Mouse (Mus musculus): ENCODE measurements around the gene Mcm7. TPM values are rescaled to one million over a fixed set of nuclear protein-coding genes. Genes with fewer than 3 reads are reported as not detected.

The Mcm7 gene
- polyA plus RNA-seq, 1 experiment from 2014 or later = 36.2 TPM

- Histone ChIP-seq H3K27ac (ENCODE audit: low read length) (peak within 1 kb of the TSS; percentile 34; the same call in 1 of the 2 replicates), H3K9ac (replicated peaks; ENCODE audit: low read depth) (peak within 1 kb of the TSS; percentile 32), H3K9me3 (ENCODE audit: low read length) (no peaks in the 10 kb centered on the region), H3K4me3 (ENCODE audit: low read depth, low read length) (peak within 1 kb of the TSS; percentile 79), H3K4me2 (replicated peaks; ENCODE audit: low read depth, low read length) (peak within 1 kb of the TSS; percentile 52), H3K4me1 (ENCODE audit: insufficient read depth, low read depth, low read length) (peaks cover 5% of the 10 kb centered on the region; the same call in 1 of the 2 replicates), H3K36me3 (ENCODE audit: insufficient read depth, low read length) (peaks cover 9% of the 10 kb centered on the region; the same call in 1 of the 2 replicates), H3K27me3 (replicated peaks; ENCODE audit: insufficient read depth, low read length) (no peaks in the 10 kb centered on the region)
- 2% methylated on average over 31 of the region's 31 CpGs for WGBS
- peak; percentile 92 for DNase-seq (ENCODE audit: low spot score)
- no peak for TF ChIP-seq CTCF (IDR thresholded peaks at IDR 0.05)
- TF ChIP-seq EP300 (IDR thresholded peaks at IDR 0.05) = peak; percentile 100
- ATAC-seq = peak; percentile 93
Measured at GRCm38 (mm10) chr5:138186950-138187638, 14.9 kb upstream of the Mcm7 start, which contains the start of the genes Taf6 and Cnpy4. TSS of gene Taf6 (minus strand) at chr5:138187451. TSS of gene Cnpy4 (plus strand) at chr5:138187485.

GRCm38 (mm10) chr5:138173217-138173616, 995 bp upstream of the Mcm7 start:
- H3K9ac ChIP-seq (replicated peaks; ENCODE audit: low read depth) = no peak overlapping the region
- TF ChIP-seq CTCF (IDR thresholded peaks at IDR 0.05) (no peak), EP300 (IDR thresholded peaks at IDR 0.05) (no peak)
- no peaks in the 10 kb centered on the region for H3K9me3 ChIP-seq (ENCODE audit: low read length)
- 58% methylated on average over 3 of the region's 3 CpGs for WGBS
- peaks cover 13% of the 10 kb centered on the region; the same call in 1 of the 2 replicates for H3K4me1 ChIP-seq (ENCODE audit: insufficient read depth, low read depth, low read length)
- no peaks in the 10 kb centered on the region for H3K27me3 ChIP-seq (replicated peaks; ENCODE audit: insufficient read depth, low read length)
- no peak overlapping the region for H3K27ac ChIP-seq (ENCODE audit: low read length)
- ATAC-seq = no peak
- no peak overlapping the region for H3K4me3 ChIP-seq (ENCODE audit: low read depth, low read length)
- DNase-seq (ENCODE audit: low spot score) = peak; percentile 75
- no peak overlapping the region for H3K4me2 ChIP-seq (replicated peaks; ENCODE audit: low read depth, low read length)
- H3K36me3 ChIP-seq (ENCODE audit: insufficient read depth, low read length) = peaks cover 21% of the 10 kb centered on the region; the same call in 1 of the 2 replicates

DNA sequence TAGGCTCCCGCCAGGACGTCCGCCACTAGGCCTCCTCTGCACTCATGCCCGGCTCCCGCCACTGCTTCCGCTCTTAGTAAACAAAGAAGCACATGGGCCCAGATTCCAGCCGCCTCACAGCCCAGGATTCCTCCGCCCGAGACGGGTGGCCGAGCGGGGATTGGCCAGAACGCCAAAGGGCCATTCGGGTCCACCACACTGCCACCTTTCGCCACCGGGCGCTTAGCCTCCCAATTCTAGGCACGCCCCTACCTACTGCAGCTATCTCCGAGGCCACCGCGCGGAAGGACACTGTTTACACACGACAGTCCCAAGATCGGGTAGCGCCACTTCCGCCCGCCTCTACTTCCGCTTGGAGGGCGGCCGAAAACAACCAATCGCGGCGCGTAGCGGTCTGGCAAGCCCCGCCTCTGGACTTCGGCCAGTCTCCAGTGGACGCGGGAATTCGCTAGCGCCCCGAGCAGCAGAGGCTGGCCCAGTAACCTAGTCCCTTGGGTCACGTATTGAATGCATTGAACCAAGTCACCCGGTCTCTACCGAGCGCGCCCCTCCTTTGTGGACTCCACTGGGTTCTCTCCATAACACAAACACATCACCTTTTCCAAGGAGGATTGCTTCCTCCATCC, 1.2 kb downstream of the Mcm7 start:
- Histone ChIP-seq H3K9me3 (ENCODE audit: low read length) (no peaks in the 10 kb centered on the region), H3K9ac (replicated peaks; ENCODE audit: low read depth) (peak overlapping the region; percentile 46; the same call in 1 of the 2 replicates), H3K27ac (ENCODE audit: low read length) (peak overlapping the region; percentile 92), H3K4me1 (ENCODE audit: insufficient read depth, low read depth, low read length) (peaks cover 13% of the 10 kb centered on the region; the same call in 1 of the 2 replicates), H3K4me2 (replicated peaks; ENCODE audit: low read depth, low read length) (peak overlapping the region; percentile 100), H3K4me3 (ENCODE audit: low read depth, low read length) (peak overlapping the region; percentile 68), H3K27me3 (replicated peaks; ENCODE audit: insufficient read depth, low read length) (no peaks in the 10 kb centered on the region), H3K36me3 (ENCODE audit: insufficient read depth, low read length) (peaks cover 33% of the 10 kb centered on the region; the same call in 1 of the 2 replicates)
- peak; percentile 98 for DNase-seq (ENCODE audit: low spot score)
- ATAC-seq = peak; percentile 86
- under 1% methylated on average over 46 of the region's 47 CpGs for WGBS
- TF ChIP-seq EP300 (IDR thresholded peaks at IDR 0.05) = peak; percentile 57
- TF ChIP-seq CTCF (IDR thresholded peaks at IDR 0.05) = peak; percentile 48

- Histone ChIP-seq H3K27me3 (replicated peaks; ENCODE audit: insufficient read depth, low read length) (no peaks in the 10 kb centered on the region), H3K9ac (replicated peaks; ENCODE audit: low read depth) (no peak overlapping the region), H3K9me3 (ENCODE audit: low read length) (no peaks in the 10 kb centered on the region), H3K36me3 (ENCODE audit: insufficient read depth, low read length) (peaks cover 41% of the 10 kb centered on the region), H3K27ac (ENCODE audit: low read length) (no peak overlapping the region), H3K4me3 (ENCODE audit: low read depth, low read length) (no peak overlapping the region), H3K4me2 (replicated peaks; ENCODE audit: low read depth, low read length) (no peak overlapping the region), H3K4me1 (ENCODE audit: insufficient read depth, low read depth, low read length) (peaks cover 11% of the 10 kb centered on the region; the same call in 1 of the 2 replicates)
- ATAC-seq (no peak), DNase-seq (ENCODE audit: low spot score) (no peak)
- TF ChIP-seq EP300 (IDR thresholded peaks at IDR 0.05) = no peak
- no peak for TF ChIP-seq CTCF (IDR thresholded peaks at IDR 0.05)
- 68% methylated on average over 8 of the region's 8 CpGs for WGBS
Measured at GRCm38 (mm10) chr5:138165594-138165993, 6.6 kb downstream of the Mcm7 start.

GRCm38 (mm10) chr5:138163610-138164009, 8.6 kb downstream of the Mcm7 start:
- Histone ChIP-seq H3K4me2 (replicated peaks; ENCODE audit: low read depth, low read length) (no peak overlapping the region), H3K4me3 (ENCODE audit: low read depth, low read length) (no peak overlapping the region), H3K27ac (ENCODE audit: low read length) (no peak overlapping the region), H3K9me3 (ENCODE audit: low read length) (no peaks in the 10 kb centered on the region), H3K9ac (replicated peaks; ENCODE audit: low read depth) (no peak overlapping the region), H3K36me3 (ENCODE audit: insufficient read depth, low read length) (peaks cover 41% of the 10 kb centered on the region), H3K27me3 (replicated peaks; ENCODE audit: insufficient read depth, low read length) (no peaks in the 10 kb centered on the region), H3K4me1 (ENCODE audit: insufficient read depth, low read depth, low read length) (peaks cover 4% of the 10 kb centered on the region; the same call in 1 of the 2 replicates)
- ATAC-seq (no peak), DNase-seq (ENCODE audit: low spot score) (no peak)
- TF ChIP-seq CTCF (IDR thresholded peaks at IDR 0.05) (no peak), EP300 (IDR thresholded peaks at IDR 0.05) (no peak)
- 56% methylated on average over 10 of the region's 10 CpGs for WGBS

GRCm38 (mm10) chr5:138163046-138163445, 9.2 kb downstream of the Mcm7 start:
- TF ChIP-seq CTCF (IDR thresholded peaks at IDR 0.05) = no peak
- no peak for TF ChIP-seq EP300 (IDR thresholded peaks at IDR 0.05)

More at GRCm38 (mm10) chr5:138163046-138163445, 9.2 kb downstream of the Mcm7 start:
- no peak overlapping the region for H3K27ac ChIP-seq (ENCODE audit: low read length)
- no peak overlapping the region for H3K4me3 ChIP-seq (ENCODE audit: low read depth, low read length)
- H3K27me3 ChIP-seq (replicated peaks; ENCODE audit: insufficient read depth, low read length) = no peaks in the 10 kb centered on the region
- no peak overlapping the region for H3K4me2 ChIP-seq (replicated peaks; ENCODE audit: low read depth, low read length)
- peaks cover 4% of the 10 kb centered on the region; the same call in 1 of the 2 replicates for H3K4me1 ChIP-seq (ENCODE audit: insufficient read depth, low read depth, low read length)
- peaks cover 39% of the 10 kb centered on the region for H3K36me3 ChIP-seq (ENCODE audit: insufficient read depth, low read length)
- ATAC-seq (no peak), DNase-seq (ENCODE audit: low spot score) (no peak)
- no peaks in the 10 kb centered on the region for H3K9me3 ChIP-seq (ENCODE audit: low read length)
- WGBS = 59% methylated on average over 6 of the region's 6 CpGs
- no peak overlapping the region for H3K9ac ChIP-seq (replicated peaks; ENCODE audit: low read depth)

Data from lung, postnatal 0 days (tissue).